Mouse (Mus musculus) central nervous system, embryonic 14 days (tissue): ENCODE measurements around the gene P2ry2. TPM values are rescaled to one million over a fixed set of nuclear protein-coding genes. Genes with fewer than 3 reads are reported as not detected.

Experiments
- polyA plus RNA-seq: library from polyadenylated mRNA; depleted of rRNA; stranded (reverse); fragments of >200 nt; gene quantifications from 2 replicates; pipeline ENCODE4 v1.2.3, GENCODE M21; 2012; rRNA removed

P2ry2 gene
- polyA plus RNA-seq: 0.16 and 0.51 TPM in 2 replicates

DNA sequence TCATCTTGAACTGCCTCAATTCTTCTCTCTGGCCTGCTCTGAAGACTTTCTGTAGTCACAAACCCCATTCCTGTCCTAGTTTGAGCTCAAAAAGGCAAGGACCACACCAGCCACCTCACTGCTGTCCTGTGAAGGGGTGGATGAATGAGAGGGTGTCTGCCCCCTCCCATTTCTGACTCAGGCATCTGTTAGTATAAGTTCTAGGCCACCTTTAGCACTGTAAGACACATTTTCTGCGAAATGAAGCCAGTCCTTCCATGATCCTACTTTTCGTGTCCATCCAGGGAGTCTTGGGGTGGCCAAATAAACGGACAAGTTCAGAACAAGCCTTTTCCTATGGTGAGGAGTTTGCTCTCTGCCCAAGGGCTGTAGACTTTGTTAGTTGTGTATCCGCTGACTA lies at the start of gene P2ry2:
Gene P2ry2 (minus strand): TSS at position 326 of the 400 bp plus-strand sequence.

DNA sequence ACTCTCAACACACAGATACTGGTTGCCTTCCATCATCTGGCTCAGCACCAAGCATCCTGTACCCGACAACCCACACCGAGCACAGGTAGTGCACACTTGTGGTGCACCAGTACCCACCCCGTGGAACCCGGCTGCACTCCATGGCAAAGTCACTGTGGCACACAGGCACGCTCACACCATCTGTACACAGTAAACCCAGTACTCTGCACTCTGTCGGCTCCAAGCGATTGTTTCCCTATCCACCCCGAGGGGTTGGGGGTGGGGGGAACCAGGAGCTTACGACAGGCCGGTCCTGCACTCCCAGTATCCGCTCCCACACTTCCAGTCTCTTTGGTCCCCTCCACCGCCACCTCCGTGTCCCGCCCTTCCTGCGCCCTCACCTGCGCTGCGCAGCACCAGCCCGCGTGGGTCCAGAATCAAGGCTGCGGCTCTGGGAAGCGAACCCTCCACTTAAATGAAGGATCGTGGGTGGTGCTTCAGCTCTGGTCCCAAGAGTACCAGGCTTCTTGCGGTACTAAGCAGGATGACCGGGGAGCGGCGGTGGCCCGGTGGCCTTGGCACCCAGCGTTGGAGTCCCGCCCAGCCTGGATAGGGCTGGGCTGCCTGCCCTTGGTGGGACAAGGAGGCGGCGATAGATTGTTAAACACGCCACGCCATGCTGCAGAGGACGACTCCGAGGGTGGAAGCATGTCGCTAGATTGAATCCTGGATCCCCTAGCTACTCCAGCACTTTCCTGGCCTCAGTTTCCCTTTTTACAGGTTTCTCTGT lies 38.3 kb downstream of the P2ry2 start, which contains the start of gene P2ry6:
Gene P2ry6 (minus strand): TSS at position 515 of the 769 bp plus-strand sequence.

Other genes starting within 250 kb of the P2ry2 start
- 5.0 and 6.0 TPM in 2 replicates for gene Relt, start 149.4 kb downstream of the P2ry2 start, polyA plus RNA-seq
- 21.5 and 26.5 TPM in 2 replicates for gene Arhgef17, start 80.8 kb downstream of the P2ry2 start, polyA plus RNA-seq
- gene P2ry6, start 38.2 kb downstream of the P2ry2 start, polyA plus RNA-seq: 2.9 and 3.1 TPM in 2 replicates
- gene Fchsd2, start 80.0 kb upstream of the P2ry2 start, polyA plus RNA-seq: 42.1 and 43.0 TPM in 2 replicates